Mouse (Mus musculus): ENCODE results near the gene Bcan.

- TF ChIP-seq EP300 (IDR thresholded peaks at IDR 0.05; ENCODE audit: low read depth): no peak
- no peak for TF ChIP-seq CTCF (IDR thresholded peaks at IDR 0.05; ENCODE audit: low read depth)
These were observed 59.4 kb downstream of the Bcan start for GRCm38 (mm10) chr3:87940611-87941010.
